Mouse (Mus musculus): ENCODE data around the gene Arhgap33.

GRCm38 (mm10) chr7:30550603-30551002 is 15.7 kb upstream of the Arhgap33 start:
- TF ChIP-seq CTCF (IDR thresholded peaks at IDR 0.05; ENCODE audit: extremely low read depth, insufficient read depth, low read length) (no peak), POLR2A (IDR thresholded peaks at IDR 0.05; ENCODE audit: extremely low read depth, insufficient read depth, low read length) (no peak)
